Mouse (Mus musculus): ENCODE data around the gene Zfp536. TPM values are rescaled to one million over a fixed set of nuclear protein-coding genes. Genes with fewer than 3 reads are reported as not detected.

The Zfp536 gene
- polyA plus RNA-seq, 1 experiment from 2014 or later, result 9.2 TPM

DNA sequence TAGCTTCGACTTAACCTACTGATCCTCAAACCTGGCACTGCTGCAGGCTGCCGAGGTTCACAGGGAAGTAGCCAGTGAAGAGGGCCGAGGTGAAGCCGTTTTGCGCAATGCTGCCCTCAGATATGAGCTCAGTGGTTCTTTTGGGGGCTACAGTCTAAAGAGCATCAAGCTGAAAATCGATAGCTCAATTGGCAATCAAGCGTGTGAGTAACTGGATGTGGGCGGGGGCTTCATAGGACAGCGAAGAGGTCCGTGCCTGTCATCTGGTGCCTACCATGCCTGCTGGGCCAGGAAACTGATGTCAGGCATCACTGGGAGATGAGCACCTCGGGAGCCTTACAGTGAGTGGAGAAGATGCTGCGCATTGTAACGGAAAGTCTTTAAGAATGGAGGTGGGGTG is 333.5 kb downstream of the Zfp536 start:
- no peaks in the 10 kb centered on the region for H3K36me3 ChIP-seq (ENCODE audit: control insufficient read depth, insufficient read depth, low read length)
- H3K27me3 ChIP-seq (ENCODE audit: control insufficient read depth, insufficient read depth, low read length), result no peaks in the 10 kb centered on the region
- H3K27ac ChIP-seq (ENCODE audit: low read depth, low read length), result no peak overlapping the region
- H3K4me2 ChIP-seq (replicated peaks; ENCODE audit: low read depth, low read length), result no peak overlapping the region
- no peak for ATAC-seq (ENCODE audit: low FRiP score, low TSS enrichment)
- no peak overlapping the region for H3K9ac ChIP-seq (ENCODE audit: low read depth, low read length)
- 0 out of 2 replicates have a peak, but pooled peaks cover 4% of the 10 kb centered on the region for H3K4me1 ChIP-seq (ENCODE audit: control insufficient read depth, insufficient read depth, low read length)
- H3K4me3 ChIP-seq (ENCODE audit: low read length), result no peak overlapping the region
- H3K9me3 ChIP-seq (ENCODE audit: control insufficient read depth, low read length), result peaks cover 4% of the 10 kb centered on the region; the same call in 1 of the 2 replicates
- 76% methylated on average over 13 of the region's 13 CpGs for WGBS

DNA sequence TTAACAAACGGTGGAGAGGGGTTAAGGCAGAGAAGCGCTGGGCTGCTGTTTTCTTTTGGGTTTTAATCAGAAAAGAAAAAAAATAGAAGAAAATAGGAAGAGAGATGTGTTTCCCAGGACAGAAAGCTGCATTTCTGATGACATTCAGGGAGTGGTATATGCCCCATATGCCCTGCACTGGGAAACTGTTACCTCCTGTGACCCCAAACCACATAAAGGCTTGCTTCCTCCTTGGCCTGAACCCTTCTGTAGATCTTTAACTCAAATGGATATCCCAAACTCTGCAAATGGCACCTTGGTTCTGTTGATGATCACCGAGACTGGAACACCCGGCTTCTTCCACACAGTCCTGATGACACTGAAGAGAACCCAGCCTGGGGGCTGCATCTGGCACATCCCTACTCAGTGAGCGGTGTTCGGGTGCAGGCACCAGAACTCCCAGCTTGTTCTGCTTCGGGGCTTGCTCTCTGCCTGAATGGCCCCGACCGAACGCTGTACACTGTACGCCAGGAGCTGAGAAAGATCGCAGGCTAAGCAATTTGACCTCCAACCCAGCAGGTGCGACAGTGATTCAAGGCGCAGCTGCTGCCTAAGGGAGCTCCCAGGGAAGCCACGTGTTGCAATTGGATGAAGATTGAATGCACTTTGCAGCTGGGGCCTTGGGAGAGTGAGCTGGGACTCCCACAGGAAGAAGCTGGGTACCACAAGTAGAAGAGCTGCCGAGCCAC is 334.2 kb downstream of the Zfp536 start:
- Histone ChIP-seq H3K4me2 (replicated peaks; ENCODE audit: low read depth, low read length) (no peak overlapping the region), H3K9ac (ENCODE audit: low read depth, low read length) (no peak overlapping the region), H3K36me3 (ENCODE audit: control insufficient read depth, insufficient read depth, low read length) (no peaks in the 10 kb centered on the region), H3K4me1 (ENCODE audit: control insufficient read depth, insufficient read depth, low read length) (0 out of 2 replicates have a peak, but pooled peaks cover 4% of the 10 kb centered on the region), H3K27ac (ENCODE audit: low read depth, low read length) (no peak overlapping the region), H3K9me3 (ENCODE audit: control insufficient read depth, low read length) (peaks cover 3% of the 10 kb centered on the region; the same call in 1 of the 2 replicates), H3K4me3 (ENCODE audit: low read length) (no peak overlapping the region), H3K27me3 (ENCODE audit: control insufficient read depth, insufficient read depth, low read length) (no peaks in the 10 kb centered on the region)
- 40% methylated on average over 16 of the region's 16 CpGs for WGBS
- ATAC-seq (ENCODE audit: low FRiP score, low TSS enrichment), result peak; percentile 86

DNA sequence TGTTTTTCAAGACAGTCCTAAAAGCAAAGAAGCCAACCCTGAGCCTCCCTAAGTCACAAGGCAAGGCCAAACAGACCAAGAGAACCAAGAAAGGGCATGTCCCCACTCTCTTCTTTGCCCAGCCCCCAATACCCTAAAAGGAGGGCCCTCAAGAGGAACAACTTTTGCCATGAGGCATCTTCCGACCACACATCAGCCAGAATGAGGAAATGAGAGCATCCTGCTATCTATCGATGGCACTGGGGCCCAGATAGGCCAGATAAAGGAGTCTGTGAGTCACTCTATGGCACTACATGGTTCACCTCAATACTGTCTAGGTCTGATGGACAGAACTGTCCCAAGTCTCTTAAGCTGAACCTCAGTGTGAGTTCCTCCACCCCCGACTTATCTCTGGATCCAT is 335.6 kb downstream of the Zfp536 start:
- H3K9ac ChIP-seq (ENCODE audit: low read depth, low read length), result no peak overlapping the region
- no peaks in the 10 kb centered on the region for H3K27me3 ChIP-seq (ENCODE audit: control insufficient read depth, insufficient read depth, low read length)

DNA sequence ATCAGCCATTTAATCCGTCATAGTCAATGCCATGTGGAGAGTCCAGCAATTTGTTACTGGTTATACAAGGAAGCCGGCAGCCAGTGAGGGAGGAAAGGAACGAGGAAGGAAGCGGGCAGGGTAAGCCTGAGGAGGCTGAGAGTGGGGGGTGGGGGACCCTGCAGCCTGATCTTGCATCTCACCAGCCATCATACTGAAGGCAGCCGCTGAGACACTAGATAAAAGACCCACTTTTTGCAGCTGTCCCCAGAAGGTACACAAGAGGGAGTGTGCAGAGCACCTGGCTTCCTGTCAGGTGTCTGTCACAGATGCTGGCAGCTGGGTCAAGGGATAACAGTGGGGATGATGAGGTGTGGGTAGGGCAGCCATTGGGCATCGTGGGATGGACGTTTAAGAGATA is 340.3 kb downstream of the Zfp536 start:
- no peaks in the 10 kb centered on the region for H3K36me3 ChIP-seq (ENCODE audit: control insufficient read depth, insufficient read depth, low read length)
- no peaks in the 10 kb centered on the region for H3K4me1 ChIP-seq (ENCODE audit: control insufficient read depth, insufficient read depth, low read length)
- H3K27ac ChIP-seq (ENCODE audit: low read depth, low read length), result no peak overlapping the region
- H3K4me2 ChIP-seq (replicated peaks; ENCODE audit: low read depth, low read length), result no peak overlapping the region
- no peak overlapping the region for H3K4me3 ChIP-seq (ENCODE audit: low read length)
- WGBS, result 37% methylated on average over 7 of the region's 7 CpGs
- no peak overlapping the region for H3K9ac ChIP-seq (ENCODE audit: low read depth, low read length)
- no peaks in the 10 kb centered on the region for H3K27me3 ChIP-seq (ENCODE audit: control insufficient read depth, insufficient read depth, low read length)
- H3K9me3 ChIP-seq (ENCODE audit: control insufficient read depth, low read length), result no peaks in the 10 kb centered on the region
- ATAC-seq (ENCODE audit: low FRiP score, low TSS enrichment), result no peak

More for the DNA sequence above, 335.6 kb downstream of the Zfp536 start:
- H3K27ac ChIP-seq (ENCODE audit: low read depth, low read length), result no peak overlapping the region
- H3K4me3 ChIP-seq (ENCODE audit: low read length), result no peak overlapping the region
- no peaks in the 10 kb centered on the region for H3K9me3 ChIP-seq (ENCODE audit: control insufficient read depth, low read length)
- H3K36me3 ChIP-seq (ENCODE audit: control insufficient read depth, insufficient read depth, low read length), result no peaks in the 10 kb centered on the region
- no peak for ATAC-seq (ENCODE audit: low FRiP score, low TSS enrichment)
- 88% methylated on average over 3 of the region's 3 CpGs for WGBS
- no peak overlapping the region for H3K4me2 ChIP-seq (replicated peaks; ENCODE audit: low read depth, low read length)
- 0 out of 2 replicates have a peak, but pooled peaks cover 4% of the 10 kb centered on the region for H3K4me1 ChIP-seq (ENCODE audit: control insufficient read depth, insufficient read depth, low read length)

DNA sequence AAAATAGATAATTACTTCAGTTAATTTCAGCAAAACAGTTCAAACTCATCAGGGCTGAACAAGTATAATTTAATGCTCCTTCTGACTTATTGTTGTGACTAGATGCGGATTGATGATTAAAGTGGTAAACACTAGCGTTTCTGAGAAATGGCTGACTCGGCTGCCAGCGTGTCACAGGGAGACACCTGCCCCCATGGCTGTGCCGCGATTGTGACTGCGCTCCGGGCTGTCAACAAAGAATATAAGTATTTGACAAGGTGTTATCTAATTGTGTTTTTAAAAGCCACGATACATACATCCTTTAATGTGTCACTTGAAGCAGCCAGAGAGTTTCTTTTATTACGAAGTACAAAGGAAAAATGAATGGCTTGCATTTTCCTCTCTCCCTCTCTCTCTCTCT is 342.0 kb downstream of the Zfp536 start:
- Histone ChIP-seq H3K4me3 (ENCODE audit: low read length) (no peak overlapping the region), H3K27me3 (ENCODE audit: control insufficient read depth, insufficient read depth, low read length) (no peaks in the 10 kb centered on the region), H3K4me2 (replicated peaks; ENCODE audit: low read depth, low read length) (no peak overlapping the region), H3K4me1 (ENCODE audit: control insufficient read depth, insufficient read depth, low read length) (no peaks in the 10 kb centered on the region), H3K36me3 (ENCODE audit: control insufficient read depth, insufficient read depth, low read length) (no peaks in the 10 kb centered on the region), H3K9ac (ENCODE audit: low read depth, low read length) (no peak overlapping the region), H3K27ac (ENCODE audit: low read depth, low read length) (no peak overlapping the region), H3K9me3 (ENCODE audit: control insufficient read depth, low read length) (no peaks in the 10 kb centered on the region)
- ATAC-seq (ENCODE audit: low FRiP score, low TSS enrichment), result no peak
- WGBS, result 74% methylated on average over 10 of the region's 10 CpGs

DNA sequence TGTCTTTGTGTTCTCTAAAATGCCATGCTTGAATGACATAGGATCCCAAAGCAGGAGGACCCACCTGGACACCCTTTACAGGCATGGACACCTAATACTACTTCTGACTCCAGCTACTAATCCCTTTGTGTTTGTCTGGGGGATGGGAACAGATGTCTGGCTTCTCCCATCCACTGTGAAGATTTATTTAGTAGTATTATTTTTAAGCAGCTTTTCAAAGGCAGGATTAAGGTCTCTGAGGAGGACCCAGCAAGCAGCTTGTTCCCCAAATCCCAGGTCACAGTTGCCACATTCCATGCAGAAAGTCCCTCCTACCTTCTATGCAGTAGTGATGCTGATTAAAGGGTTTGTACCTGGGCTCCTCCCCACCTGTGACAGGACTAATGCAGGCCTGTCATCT is 347.4 kb downstream of the Zfp536 start:
- Histone ChIP-seq H3K4me3 (ENCODE audit: low read length) (no peak overlapping the region), H3K27me3 (ENCODE audit: control insufficient read depth, insufficient read depth, low read length) (no peaks in the 10 kb centered on the region), H3K36me3 (ENCODE audit: control insufficient read depth, insufficient read depth, low read length) (no peaks in the 10 kb centered on the region), H3K4me2 (replicated peaks; ENCODE audit: low read depth, low read length) (no peak overlapping the region), H3K9ac (ENCODE audit: low read depth, low read length) (no peak overlapping the region), H3K27ac (ENCODE audit: low read depth, low read length) (no peak overlapping the region), H3K4me1 (ENCODE audit: control insufficient read depth, insufficient read depth, low read length) (no peaks in the 10 kb centered on the region), H3K9me3 (ENCODE audit: control insufficient read depth, low read length) (no peaks in the 10 kb centered on the region)
- ATAC-seq (ENCODE audit: low FRiP score, low TSS enrichment), result no peak

DNA sequence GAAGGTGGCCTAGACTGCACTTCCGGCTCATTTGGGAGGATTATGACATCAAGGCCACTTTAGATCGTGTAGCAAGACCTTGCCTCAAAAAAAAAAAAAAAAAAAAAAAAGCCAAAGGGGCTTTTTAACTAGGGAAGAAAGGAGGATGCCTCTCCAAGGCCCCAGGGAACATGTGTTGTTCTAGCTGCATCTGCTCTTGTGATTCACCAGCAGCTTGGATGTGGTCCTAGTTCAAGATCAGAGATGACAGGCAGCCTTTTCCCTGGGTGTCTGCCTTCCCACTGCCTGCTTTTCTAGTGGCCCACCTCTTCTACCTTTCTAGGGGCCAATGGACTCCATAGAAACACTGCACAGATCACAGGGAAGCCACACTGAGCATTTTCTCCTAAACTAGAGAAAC is 350.5 kb downstream of the Zfp536 start:
- 62% methylated on average over 2 of the region's 2 CpGs for WGBS
- H3K4me3 ChIP-seq (ENCODE audit: low read length), result no peak overlapping the region
- H3K27me3 ChIP-seq (ENCODE audit: control insufficient read depth, insufficient read depth, low read length), result no peaks in the 10 kb centered on the region
- no peak overlapping the region for H3K4me2 ChIP-seq (replicated peaks; ENCODE audit: low read depth, low read length)
- no peaks in the 10 kb centered on the region for H3K9me3 ChIP-seq (ENCODE audit: control insufficient read depth, low read length)
- ATAC-seq (ENCODE audit: low FRiP score, low TSS enrichment), result no peak
- no peak overlapping the region for H3K27ac ChIP-seq (ENCODE audit: low read depth, low read length)
- no peak overlapping the region for H3K9ac ChIP-seq (ENCODE audit: low read depth, low read length)
- no peaks in the 10 kb centered on the region for H3K36me3 ChIP-seq (ENCODE audit: control insufficient read depth, insufficient read depth, low read length)
- H3K4me1 ChIP-seq (ENCODE audit: control insufficient read depth, insufficient read depth, low read length), result no peaks in the 10 kb centered on the region

Other genes starting within 250 kb of the Zfp536 start
- 41.2 and 57.8 TPM in 2 replicates for gene Uri1, start 249.9 kb upstream of the Zfp536 start, polyA plus RNA-seq (2014; fragmentation: Nextera tagmentation; extraction: Ambion mirVana)